Mouse (Mus musculus): ENCODE data around the gene Gm5725. TPM values are rescaled to one million over a fixed set of nuclear protein-coding genes. Genes with fewer than 3 reads are reported as not detected.
"Not testable (repeated sequence)": the region's sequence is repeated elsewhere in the genome, so short reads cannot be mapped to it uniquely, and the experiment has no call there.

Gm5725 gene
- not detected for polyA plus RNA-seq (2017; shearing (Covaris generic))

GRCm38 (mm10) chr7:21844167-21844566, at the start of gene Gm5725:
TSS of gene Gm5725 (minus strand) at chr7:21844267.
- not testable (repeated sequence) for ATAC-seq

GRCm38 (mm10) chr7:21832051-21832450, 12.0 kb downstream of the Gm5725 start, which contains the start of gene Vmn1r135:
TSS of gene Vmn1r135 (plus strand) at chr7:21832351.
- not testable (repeated sequence) for ATAC-seq

- not testable (repeated sequence) for ATAC-seq
Observed at GRCm38 (mm10) chr7:21796628-21797027, 47.4 kb downstream of the Gm5725 start, which contains the start of gene Gm4177. TSS of gene Gm4177 (minus strand) at chr7:21796728.

Other genes with a start within 250 kb of the Gm5725 start
- gene Vmn1r132, start 230.2 kb downstream of the Gm5725 start, polyA plus RNA-seq (2017; shearing (Covaris generic)): not detected
- gene Gm4175, start 82.8 kb downstream of the Gm5725 start, polyA plus RNA-seq (2017; shearing (Covaris generic)): not detected
- gene Gm4177, start 47.5 kb downstream of the Gm5725 start, polyA plus RNA-seq (2017; shearing (Covaris generic)): not detected
- gene Vmn1r135, start 11.9 kb downstream of the Gm5725 start, polyA plus RNA-seq (2017; shearing (Covaris generic)): not detected
- gene Gm5891, start 77.0 kb upstream of the Gm5725 start, polyA plus RNA-seq (2017; shearing (Covaris generic)): not detected
- gene Vmn1r137, start 150.3 kb upstream of the Gm5725 start, polyA plus RNA-seq (2017; shearing (Covaris generic)): not detected
- not detected for gene Vmn1r138, start 184.6 kb upstream of the Gm5725 start, polyA plus RNA-seq (2017; shearing (Covaris generic))
- not detected for gene Gm6176, start 212.0 kb upstream of the Gm5725 start, polyA plus RNA-seq (2017; shearing (Covaris generic))
- not detected for gene Vmn1r139, start 224.8 kb upstream of the Gm5725 start, polyA plus RNA-seq (2017; shearing (Covaris generic))